Mouse (Mus musculus): Measurements from ENCODE around the gene Bag6. TPM values are rescaled to one million over a fixed set of nuclear protein-coding genes. Genes with fewer than 3 reads are reported as not detected.
A peak's percentile ranks its signal among the peaks of the same experiment; 100 is the strongest.

Gene Bag6
- total and polyA plus RNA-seq, 3 experiments, result 26.0 to 152 (median 73.0) TPM

GRCm38 (mm10) chr17:35165451-35166155 lies 30.6 kb downstream of the Bag6 start:
- Histone ChIP-seq H3K9ac (ENCODE audit: insufficient read depth, low read depth) (peak overlapping the region; percentile 85), H3K4me3 (replicated peaks in 1 of 3; ENCODE audit: low read depth in 2 of 3, low read length in 2 of 3, poor library complexity in 1 of 3) (peak overlapping the region; percentile 65 to 97 (median 73)), H3K4me2 (ENCODE audit: insufficient read depth, low read depth, poor library complexity, severe bottlenecking) (peak overlapping the region; percentile 84), H3K4me1 (ENCODE audit: control insufficient read depth in 1 of 2, insufficient read depth in 2 of 2) (peaks cover 6 to 37% of the 10 kb centered on the region in 2 experiments), H3K27ac (ENCODE audit: insufficient read depth, low read depth) (peak overlapping the region; percentile 97; the same call in 1 of the 2 replicates), H3K9me3 (replicated peaks; ENCODE audit: low read length) (no peaks in the 10 kb centered on the region), H3K36me3 (replicated peaks in 1 of 2; ENCODE audit: control insufficient read depth in 1 of 2, insufficient read depth in 1 of 2, low read length in 1 of 2) (peaks cover 16 to 30% of the 10 kb centered on the region in 2 experiments), H3K79me2 (replicated peaks; ENCODE audit: control insufficient read depth, extremely low read depth, insufficient read depth, poor library complexity, severe bottlenecking) (peaks cover 45% of the 10 kb centered on the region), H3K27me3 (replicated peaks) (no peaks in the 10 kb centered on the region)
- no peak for DNase-seq (ENCODE audit: extremely low read depth)
- in situ Hi-C loops (cut with MboI; ENCODE audit: low pct_ligation_motif_present, low pct_unique_long_range_greater_than_20kb, low sequenced_read_pairs), result no loop called here
- dilution Hi-C loops (cut with MboI; ENCODE audit: extremely low pct_ligation_motif_present, extremely low pct_unique_long_range_greater_than_20kb, low sequenced_read_pairs), result no loop called here
- 0 out of 2 replicates have a peak, but pooled peaks have one; percentile 15 for TF ChIP-seq MXI1 (IDR thresholded peaks at IDR 0.05; ENCODE audit: low read depth, low read length)
- no peak for TF ChIP-seq E2F4 (IDR thresholded peaks at IDR 0.05; ENCODE audit: insufficient replicate concordance, low read depth, low read length)
- TF ChIP-seq BHLHE40 (IDR thresholded peaks at IDR 0.05; ENCODE audit: low read depth, low read length), result no peak
- no peak for TF ChIP-seq MAZ (IDR thresholded peaks at IDR 0.05; ENCODE audit: low read depth, low read length)
- TF ChIP-seq MAFK (IDR thresholded peaks at IDR 0.05; ENCODE audit: insufficient replicate concordance, low read length), result no peak
- TF ChIP-seq TBP (conservative IDR thresholded peaks at IDR 0.05; ENCODE audit: low read depth, low read length), result peak; percentile 46
- TF ChIP-seq USF2 (conservative IDR thresholded peaks at IDR 0.05; ENCODE audit: low read depth, low read length), result no peak
- TF ChIP-seq ZMIZ1 (IDR thresholded peaks at IDR 0.05; ENCODE audit: low read depth, low read length), result no peak
- TF ChIP-seq KAT2A (IDR thresholded peaks at IDR 0.05; ENCODE audit: insufficient replicate concordance, low read length), result no peak
- 0 out of 2 replicates have a peak, but pooled peaks have one; percentile 16 for TF ChIP-seq SIN3A (IDR thresholded peaks at IDR 0.05; ENCODE audit: low read length)
- peak; percentile 55; the same call in 1 of the 2 replicates for TF ChIP-seq EP300 (IDR thresholded peaks at IDR 0.05; ENCODE audit: low read length)
- peak; percentile 21; the same call in 1 of the 2 replicates for TF ChIP-seq MYC (IDR thresholded peaks at IDR 0.05; ENCODE audit: low read depth, low read length)
- TF ChIP-seq NRF1 (IDR thresholded peaks at IDR 0.05; ENCODE audit: low read depth, low read length), result no peak

DNA sequence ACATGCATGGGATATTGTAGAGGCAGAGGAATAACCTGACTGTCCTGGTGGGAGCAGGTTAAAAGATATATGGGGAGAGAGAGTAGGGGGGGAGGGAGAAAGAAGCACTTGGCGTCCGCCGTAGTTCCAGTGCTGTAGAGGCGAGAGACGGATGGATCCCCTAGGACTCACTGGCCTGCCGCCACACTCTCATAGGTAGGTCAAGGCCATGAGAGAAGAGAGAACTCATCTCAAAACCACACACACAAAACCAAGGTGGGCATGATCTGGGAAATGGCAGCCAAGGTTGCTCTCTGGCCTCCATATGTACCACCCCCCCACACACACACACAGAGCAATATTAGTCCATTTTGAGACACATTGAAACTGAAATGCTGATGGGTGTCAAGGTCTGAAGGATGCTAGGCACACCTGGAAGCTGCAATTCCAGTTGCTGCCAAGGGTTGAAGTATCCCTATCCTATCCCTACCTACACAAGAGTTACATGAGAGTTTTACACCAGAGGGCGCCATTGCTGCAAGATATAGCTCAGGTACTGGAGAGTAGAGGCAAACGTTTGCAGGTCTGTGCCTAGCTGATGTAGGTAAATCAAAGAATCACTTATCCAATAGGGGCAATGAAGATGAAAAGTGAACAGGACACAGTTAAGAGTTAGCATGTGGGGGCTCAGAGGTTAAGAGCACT lies 31.5 kb downstream of the Bag6 start:
- Histone ChIP-seq H3K36me3 (replicated peaks in 1 of 2; ENCODE audit: control insufficient read depth in 1 of 2, insufficient read depth in 1 of 2, low read length in 1 of 2) (peaks cover 7 to 21% of the 10 kb centered on the region in 2 experiments), H3K9me3 (replicated peaks; ENCODE audit: low read length) (no peaks in the 10 kb centered on the region), H3K4me1 (ENCODE audit: control insufficient read depth in 1 of 2, insufficient read depth in 2 of 2) (peaks cover 6 to 37% of the 10 kb centered on the region in 2 experiments), H3K79me2 (replicated peaks; ENCODE audit: control insufficient read depth, extremely low read depth, insufficient read depth, poor library complexity, severe bottlenecking) (peaks cover 36% of the 10 kb centered on the region), H3K4me2 (ENCODE audit: insufficient read depth, low read depth, poor library complexity, severe bottlenecking) (peak overlapping the region; percentile 84; the same call in 1 of the 2 replicates), H3K4me3 (replicated peaks in 1 of 3; ENCODE audit: low read depth in 2 of 3, low read length in 2 of 3, poor library complexity in 1 of 3) (no peak overlapping the region), H3K9ac (ENCODE audit: insufficient read depth, low read depth) (no peak overlapping the region), H3K27ac (ENCODE audit: insufficient read depth, low read depth) (no peak overlapping the region), H3K27me3 (replicated peaks) (no peaks in the 10 kb centered on the region)
- peak; percentile 91 for DNase-seq (ENCODE audit: extremely low read depth)
- in situ Hi-C loops (cut with MboI; ENCODE audit: low pct_ligation_motif_present, low pct_unique_long_range_greater_than_20kb, low sequenced_read_pairs) (no loop called here), dilution Hi-C loops (cut with MboI; ENCODE audit: extremely low pct_ligation_motif_present, extremely low pct_unique_long_range_greater_than_20kb, low sequenced_read_pairs) (no loop called here)
- TF ChIP-seq RAD21 (IDR thresholded peaks at IDR 0.05; ENCODE audit: low read depth, low read length) (peak; percentile 85), MXI1 (IDR thresholded peaks at IDR 0.05; ENCODE audit: low read depth, low read length) (no peak), SIN3A (IDR thresholded peaks at IDR 0.05; ENCODE audit: low read length) (0 out of 2 replicates have a peak, but pooled peaks have one; percentile 43), TBP (conservative IDR thresholded peaks at IDR 0.05; ENCODE audit: low read depth, low read length) (no peak), CTCF (conservative IDR thresholded peaks at IDR 0.05 in 1 of 2, IDR thresholded peaks at IDR 0.05 in 1 of 2; ENCODE audit: low read depth in 2 of 2, low read length in 2 of 2) (peak; percentile 48 to 92), SMC3 (IDR thresholded peaks at IDR 0.05; ENCODE audit: low read depth, low read length) (peak; percentile 90), USF2 (conservative IDR thresholded peaks at IDR 0.05; ENCODE audit: low read depth, low read length) (no peak), POLR2A (IDR thresholded peaks at IDR 0.05; ENCODE audit: low read depth, low read length) (0 out of 2 replicates have a peak, but pooled peaks have one; percentile 6), ZC3H11A (IDR thresholded peaks at IDR 0.05; ENCODE audit: low read depth, low read length) (0 out of 2 replicates have a peak, but pooled peaks have one; percentile 46), KAT2A (IDR thresholded peaks at IDR 0.05; ENCODE audit: insufficient replicate concordance, low read length) (no peak)
